Mouse (Mus musculus) lung, postnatal 14 days (tissue): Measurements from ENCODE around the gene Zbtb1.

Experiments
- DNase-seq: peaks from one replicate; pipeline ENCODE4 v3.0.0; 2021

Gene Zbtb1

DNA sequence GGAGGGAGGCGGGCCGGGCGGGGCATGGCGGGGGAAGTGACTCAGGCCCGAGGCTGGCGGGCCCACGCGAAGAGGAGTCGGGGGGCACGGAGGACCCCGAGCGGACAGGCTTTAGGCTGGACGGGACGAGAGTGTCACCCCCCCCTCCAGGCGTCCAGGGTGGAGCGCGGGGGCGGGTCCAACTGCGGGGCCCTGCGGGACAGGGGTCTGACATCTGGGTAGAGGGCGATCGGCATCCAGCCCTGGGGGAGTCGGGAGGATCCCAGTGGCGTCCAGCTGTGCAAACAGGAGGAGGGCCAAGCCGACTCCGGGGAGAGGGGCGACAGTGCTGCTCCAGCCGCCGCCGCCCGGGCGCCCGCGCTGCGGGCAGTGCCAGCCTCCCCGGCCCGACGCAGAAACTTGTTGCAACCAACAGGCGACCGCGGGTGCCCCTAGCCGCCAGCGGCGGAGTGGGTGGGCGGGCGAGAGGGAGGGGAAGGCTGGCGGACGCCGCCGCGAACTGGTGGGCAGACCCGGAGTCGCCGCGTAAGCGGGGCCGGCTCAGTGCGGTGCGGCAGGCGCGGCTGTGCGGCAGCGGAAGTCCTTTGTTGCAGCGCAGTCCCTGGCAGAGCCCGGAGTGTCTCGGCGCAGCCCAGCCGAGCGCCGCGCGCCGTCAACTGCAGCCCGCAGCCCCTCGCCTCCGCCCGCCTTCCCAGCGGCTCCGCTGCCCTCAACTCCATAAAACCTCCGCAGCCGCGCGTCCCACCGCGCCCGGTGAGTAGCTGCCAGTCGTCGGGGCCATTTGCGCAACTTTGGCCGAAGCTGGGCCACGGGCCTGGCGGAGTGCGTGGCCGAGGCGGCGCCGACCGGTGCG lies at the start of gene Zbtb1:
TSS of gene Zbtb1 (plus strand) at position 289 of the 853 bp plus-strand sequence.
- DNase-seq = peak; percentile 82

- peak; percentile 65 for DNase-seq
Measured at GRCm38 (mm10) chr12:76324679-76325431, 45.2 kb upstream of the Zbtb1 start, which contains the start of gene Akap5. Akap5 (plus strand) TSS chr12:76324891.

GRCm38 (mm10) chr12:76326437-76327220 lies 43.4 kb upstream of the Zbtb1 start:
- DNase-seq = peak; percentile 37

DNA sequence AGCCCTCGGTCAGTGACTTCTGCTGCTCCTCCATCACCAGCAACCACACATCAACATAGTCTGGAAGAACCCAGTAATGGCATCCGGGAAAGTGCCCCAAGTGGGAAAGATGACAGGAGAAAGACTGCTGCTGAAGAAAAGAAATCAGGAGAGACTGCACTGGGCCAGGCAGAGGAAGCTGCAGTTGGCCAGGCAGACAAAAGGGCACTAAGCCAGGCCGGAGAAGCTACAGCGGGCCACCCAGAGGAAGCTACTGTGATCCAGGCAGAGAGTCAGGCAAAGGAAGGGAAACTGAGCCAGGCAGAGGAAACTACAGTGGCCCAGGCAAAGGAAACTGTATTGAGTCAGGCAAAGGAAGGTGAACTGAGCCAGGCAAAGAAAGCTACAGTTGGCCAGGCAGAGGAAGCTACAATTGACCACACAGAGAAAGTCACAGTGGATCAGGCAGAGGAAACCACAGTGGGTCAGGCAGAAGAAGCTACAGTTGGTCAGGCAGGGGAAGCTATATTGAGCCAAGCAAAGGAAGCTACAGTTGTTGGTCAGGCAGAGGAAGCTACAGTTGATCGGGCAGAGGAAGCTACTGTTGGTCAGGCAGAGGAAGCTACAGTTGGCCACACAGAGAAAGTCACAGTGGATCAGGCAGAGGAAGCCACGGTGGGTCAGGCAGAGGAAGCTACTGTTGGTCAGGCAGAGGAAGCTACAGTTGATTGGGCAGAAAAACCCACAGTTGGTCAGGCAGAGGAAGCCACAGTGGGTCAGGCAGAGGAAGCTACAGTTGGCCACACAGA lies 41.3 kb upstream of the Zbtb1 start:
- DNase-seq = no peak

- DNase-seq = no peak
Measured at GRCm38 (mm10) chr12:76333688-76334087, 36.4 kb upstream of the Zbtb1 start.

DNA sequence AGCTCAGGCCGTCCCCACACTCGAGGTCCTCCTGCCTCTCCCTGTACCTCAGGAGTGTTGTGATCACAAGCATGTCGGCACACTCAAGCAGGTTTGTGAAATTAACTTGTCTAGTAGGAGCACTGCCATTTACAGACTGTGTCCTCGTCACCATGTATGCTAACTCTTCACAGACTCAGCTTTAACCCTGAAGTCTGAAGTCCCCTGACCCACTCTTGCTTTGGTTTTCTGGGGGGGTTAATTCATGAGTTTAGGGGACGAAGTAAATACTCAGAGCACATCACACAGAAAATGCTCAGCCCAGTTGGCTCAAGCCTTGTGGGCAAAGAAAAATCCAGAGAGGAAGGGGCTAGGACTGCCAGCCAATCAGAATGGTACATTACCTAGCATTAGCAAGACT lies 34.4 kb upstream of the Zbtb1 start:
- DNase-seq = no peak

- no peak for DNase-seq
Measured at GRCm38 (mm10) chr12:76336111-76336965, 33.7 kb upstream of the Zbtb1 start.

GRCm38 (mm10) chr12:76341080-76341479 lies 29.0 kb upstream of the Zbtb1 start:
- peak; percentile 77 for DNase-seq

DNA sequence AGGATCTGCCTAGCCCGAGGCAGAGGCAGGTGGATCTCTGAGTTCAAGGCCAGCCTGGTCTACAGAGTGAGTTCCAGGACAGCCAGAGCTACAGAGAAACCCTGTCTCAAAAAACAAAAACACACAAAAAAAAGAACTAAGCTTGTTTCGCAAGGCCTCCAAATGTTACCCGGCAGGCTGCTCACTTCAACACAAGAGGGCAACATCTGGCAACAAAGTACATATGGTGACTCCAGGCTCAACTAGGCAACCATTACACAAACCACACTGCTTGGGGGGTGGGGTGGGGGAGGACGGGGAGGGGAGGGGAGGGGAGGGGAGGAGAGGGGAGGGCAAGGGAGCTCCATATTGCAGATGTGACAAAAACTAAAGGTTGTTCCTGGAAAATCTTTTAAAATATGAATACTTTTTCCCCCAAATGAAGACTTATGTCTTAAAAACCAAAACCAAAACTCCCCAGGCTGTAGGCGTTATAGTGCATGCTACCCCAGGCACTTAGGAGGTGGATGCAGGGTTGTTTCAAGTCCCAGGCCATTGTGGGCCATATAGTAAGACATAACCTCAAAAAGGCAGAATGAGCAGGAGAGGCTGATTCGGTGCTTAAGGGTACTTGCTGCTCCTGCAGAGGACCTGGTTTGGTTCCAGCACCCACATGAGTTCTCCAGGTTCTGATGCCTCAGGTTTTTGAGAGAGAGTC lies 24.2 kb upstream of the Zbtb1 start:
- DNase-seq = peak; percentile 38

DNA sequence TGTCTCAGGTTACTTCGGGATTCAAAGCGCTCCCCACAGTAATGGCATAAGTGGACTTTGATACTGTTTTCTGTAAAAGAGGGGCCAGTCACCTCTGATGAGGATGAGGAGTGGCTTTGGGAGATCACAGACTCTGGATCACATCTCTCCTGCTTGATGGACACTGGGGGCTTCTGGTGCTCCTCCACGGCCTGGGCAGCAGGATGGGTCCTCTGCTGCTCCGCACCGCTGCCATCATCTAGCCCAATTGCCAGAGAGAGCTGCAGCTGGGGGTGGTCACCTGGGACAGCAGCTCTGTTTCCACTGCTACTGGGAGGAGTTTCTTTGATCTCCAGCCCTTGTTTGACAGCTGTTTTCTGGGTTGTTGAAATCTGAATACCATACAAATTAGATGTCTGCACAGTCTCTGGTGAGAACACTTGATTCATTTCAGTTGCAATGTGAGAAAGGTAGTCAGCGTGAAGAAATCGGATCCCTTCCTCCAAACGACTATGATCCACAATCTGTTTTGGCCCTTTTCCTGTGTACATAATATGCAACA lies 20.3 kb upstream of the Zbtb1 start:
- DNase-seq = no peak

- DNase-seq = no peak
Measured at GRCm38 (mm10) chr12:76360868-76361267, 9.2 kb upstream of the Zbtb1 start.

DNA sequence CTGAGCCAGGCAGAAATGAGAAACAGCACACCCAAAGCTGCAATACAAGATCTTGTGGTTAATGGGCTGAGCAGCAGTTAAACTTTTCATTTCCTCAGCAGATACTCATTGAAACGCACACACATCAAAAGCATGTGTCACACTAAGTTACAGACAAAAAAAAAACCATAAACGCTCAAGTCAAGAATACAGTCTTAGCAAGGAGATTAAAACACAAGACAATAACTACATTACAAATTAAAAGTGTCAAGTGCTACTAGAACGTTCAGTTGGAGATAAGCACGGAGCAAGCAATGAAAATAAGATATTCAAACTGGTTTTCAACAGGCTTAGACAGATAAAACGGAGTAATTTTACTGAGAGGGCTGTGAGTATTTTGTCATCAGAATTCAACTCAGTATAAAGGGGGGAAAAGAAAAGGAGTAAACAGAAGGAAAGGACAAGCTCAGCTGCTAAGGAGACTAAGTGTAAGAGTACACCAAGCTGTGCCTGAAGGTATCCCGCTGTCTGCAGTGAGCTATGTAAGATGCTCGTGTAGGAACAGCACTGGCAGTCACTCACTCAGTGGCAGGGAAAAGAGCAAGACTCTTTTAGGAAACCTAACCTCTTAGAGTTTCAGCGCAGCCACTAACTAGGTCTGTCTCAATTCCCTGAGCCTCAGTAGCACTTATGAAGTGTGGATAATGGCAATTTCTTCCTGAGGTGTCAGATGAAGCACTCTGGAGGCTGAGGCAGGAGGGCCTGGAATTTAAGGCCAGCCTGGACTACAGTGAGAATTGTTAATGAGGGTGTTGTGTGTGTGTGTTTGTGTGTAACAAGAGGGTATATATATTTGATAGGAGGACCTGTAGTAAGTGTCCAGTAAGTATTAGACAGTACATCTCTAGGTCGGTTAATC lies 8.4 kb upstream of the Zbtb1 start:
- DNase-seq = no peak

DNA sequence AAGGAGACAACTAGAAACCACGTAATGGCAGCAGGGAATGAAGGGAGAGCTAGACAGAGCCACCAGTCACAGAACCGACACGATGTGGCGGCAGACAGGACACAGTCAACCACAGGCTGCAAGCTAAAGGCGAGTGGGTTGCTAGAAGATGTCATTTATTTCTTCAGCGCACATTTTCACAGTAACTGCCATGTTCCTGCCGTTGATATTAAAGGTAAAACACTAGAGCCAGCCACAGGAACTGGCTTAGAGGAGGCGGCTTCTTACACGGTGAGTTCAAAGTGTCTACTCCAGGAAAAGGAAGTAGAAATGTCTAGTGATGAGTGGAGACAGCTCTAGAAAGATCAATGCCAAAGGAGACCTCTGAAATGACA lies 7.8 kb upstream of the Zbtb1 start:
- DNase-seq = no peak

- DNase-seq = no peak
Measured at GRCm38 (mm10) chr12:76366276-76366675, 3.8 kb upstream of the Zbtb1 start.

DNA sequence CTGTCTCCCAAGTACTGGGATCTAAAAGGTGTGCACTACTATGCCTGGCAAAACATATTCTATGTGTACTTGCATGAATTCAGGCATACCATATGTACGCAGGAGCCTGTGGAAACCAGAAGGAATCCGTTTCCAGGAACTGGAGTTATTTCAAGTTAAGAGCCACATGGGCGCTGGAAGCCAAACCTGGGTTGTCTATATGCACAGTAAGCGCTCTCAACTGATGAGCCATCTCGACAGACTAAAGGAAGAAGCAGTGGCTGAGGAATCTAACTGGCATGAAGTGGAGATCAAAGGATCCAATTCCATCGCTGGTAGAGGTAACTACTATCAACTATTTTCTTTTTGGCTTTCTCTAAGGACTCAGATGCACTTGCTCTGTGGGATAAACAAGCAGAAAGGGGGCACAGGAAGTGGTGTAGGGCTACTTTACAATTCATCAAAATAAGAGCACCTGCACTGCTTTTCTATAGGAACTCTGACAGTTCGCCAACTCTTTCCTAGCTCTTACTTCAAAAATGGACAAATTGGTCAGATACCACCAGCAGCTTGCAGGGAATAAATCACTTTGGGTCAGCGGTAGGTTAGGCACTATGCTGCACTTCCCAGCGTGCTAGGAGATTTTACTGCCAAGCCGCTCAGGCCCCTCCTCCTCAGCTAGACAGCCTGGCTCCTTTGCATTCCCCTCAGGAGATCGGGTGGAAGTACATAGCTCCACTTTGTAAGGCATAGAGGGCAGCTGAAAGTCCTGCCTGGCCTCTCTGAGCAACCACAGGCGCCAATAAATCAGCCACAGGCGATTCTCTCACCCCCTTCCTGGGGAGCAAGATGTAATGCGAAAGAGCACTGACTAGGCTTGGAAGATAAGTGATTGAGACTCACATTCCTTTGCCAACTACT lies 2.7 kb upstream of the Zbtb1 start:
- no peak for DNase-seq

DNA sequence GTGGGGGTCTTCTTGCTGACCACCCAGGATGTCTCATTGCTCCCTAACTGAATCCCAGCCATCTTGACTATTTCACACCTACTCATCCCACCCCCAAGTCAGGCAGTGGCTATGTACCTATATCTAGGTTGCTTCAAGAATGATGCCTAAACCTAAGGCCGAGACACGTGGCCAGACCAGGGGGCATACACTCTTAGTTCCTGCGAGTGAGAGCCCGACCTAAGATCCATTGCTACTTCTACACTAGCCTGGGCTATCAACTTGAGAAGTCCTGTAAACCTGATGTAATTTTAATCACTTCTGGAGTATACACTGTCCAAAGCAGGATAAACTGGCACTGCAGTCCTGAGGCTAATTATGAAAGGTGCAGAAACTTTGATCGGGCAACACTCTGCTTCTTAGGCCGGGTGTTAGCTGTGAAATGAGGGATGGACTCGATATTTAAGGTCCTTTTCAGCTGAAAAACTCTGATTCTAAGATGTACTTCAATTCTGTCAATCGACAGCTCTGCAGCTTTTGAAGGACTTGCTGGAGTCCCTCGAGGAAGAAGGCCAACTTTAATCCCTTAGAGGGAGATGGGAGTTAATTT lies 1.8 kb upstream of the Zbtb1 start:
- DNase-seq = no peak

DNA sequence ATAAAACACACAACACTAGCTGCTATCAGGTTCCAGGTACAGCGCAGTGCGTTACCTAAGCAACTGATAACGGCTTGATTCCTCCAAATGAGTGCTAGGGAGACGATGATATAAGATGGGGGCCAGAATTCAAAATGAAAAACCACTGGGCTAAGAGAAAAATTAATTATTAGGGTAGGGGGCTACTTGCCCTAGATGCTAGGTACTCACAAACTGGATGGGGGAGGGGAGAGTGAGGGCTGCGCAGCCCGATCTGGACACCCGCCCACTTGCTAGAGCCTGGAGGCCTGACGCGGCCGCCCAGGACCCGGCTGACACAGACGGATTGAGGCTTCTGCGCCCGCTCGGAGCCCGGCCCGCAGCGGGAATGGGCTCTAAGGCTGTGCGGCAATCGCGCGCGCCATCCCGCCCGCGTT lies 1.3 kb upstream of the Zbtb1 start:
- DNase-seq = peak; percentile 45
